Mouse (Mus musculus): Measurements from ENCODE around the gene Relch. TPM values are rescaled to one million over a fixed set of nuclear protein-coding genes. Genes with fewer than 3 reads are reported as not detected.

Relch gene
- polyA plus RNA-seq, 1 experiment, result 7.3 TPM

DNA sequence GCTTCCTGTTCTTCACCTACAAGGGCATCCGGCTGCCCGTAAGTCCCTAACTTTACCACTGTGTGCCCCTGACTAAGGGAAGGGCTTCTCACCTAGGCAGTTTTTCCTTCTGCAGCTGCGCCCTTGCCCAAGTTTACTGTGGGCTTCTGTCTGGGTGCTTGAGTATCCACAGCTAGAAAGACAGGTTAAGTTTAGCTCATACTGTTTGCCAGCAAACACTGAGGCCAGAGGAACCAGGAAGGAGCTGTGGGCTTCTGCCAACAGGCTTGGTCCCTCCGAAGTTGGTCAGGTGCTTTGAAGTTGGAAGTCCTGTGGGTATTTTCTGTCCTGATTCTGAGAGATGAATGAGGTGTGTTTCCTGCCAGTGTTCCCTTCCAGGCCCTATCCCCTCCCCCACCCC, 121.5 kb downstream of the Relch start:
- no peak overlapping the region for H3K4me3 ChIP-seq (ENCODE audit: insufficient read depth, poor library complexity, severe bottlenecking)
- TF ChIP-seq MYOG (IDR thresholded peaks at IDR 0.05; ENCODE audit: control insufficient read depth, extremely low read depth, insufficient read length), result no peak
- TF ChIP-seq FOSL1 (IDR thresholded peaks at IDR 0.05; ENCODE audit: insufficient read depth, low read length, poor library complexity, severe bottlenecking), result no peak
- no peak for TF ChIP-seq MYOD1 (IDR thresholded peaks at IDR 0.05; ENCODE audit: control insufficient read depth, insufficient read length, low read depth)
- TF ChIP-seq CTCF (IDR thresholded peaks at IDR 0.05; ENCODE audit: control insufficient read depth, insufficient read depth, insufficient read length), result no peak
- no peak for TF ChIP-seq USF1 (IDR thresholded peaks at IDR 0.05; ENCODE audit: low read depth)
- no peak for TF ChIP-seq CEBPB (IDR thresholded peaks at IDR 0.05; ENCODE audit: low read depth)
- TF ChIP-seq MAX (IDR thresholded peaks at IDR 0.05), result no peak

GRCm38 (mm10) chr1:105786731-105787357, 123.2 kb downstream of the Relch start:
- TF ChIP-seq CEBPB (IDR thresholded peaks at IDR 0.05; ENCODE audit: low read depth) (no peak), MAX (IDR thresholded peaks at IDR 0.05) (no peak), MYOG (IDR thresholded peaks at IDR 0.05; ENCODE audit: control insufficient read depth, extremely low read depth, insufficient read length) (no peak), CTCF (IDR thresholded peaks at IDR 0.05; ENCODE audit: control insufficient read depth, insufficient read depth, insufficient read length) (no peak), USF1 (IDR thresholded peaks at IDR 0.05; ENCODE audit: low read depth) (no peak), FOSL1 (IDR thresholded peaks at IDR 0.05; ENCODE audit: insufficient read depth, low read length, poor library complexity, severe bottlenecking) (no peak), MYOD1 (IDR thresholded peaks at IDR 0.05; ENCODE audit: control insufficient read depth, insufficient read length, low read depth) (no peak)
- Histone ChIP-seq H3K27me3 (ENCODE audit: control insufficient read depth, insufficient read depth, insufficient read length) (no peaks in the 10 kb centered on the region), H3K79me2 (ENCODE audit: control insufficient read depth, insufficient read depth) (no peaks in the 10 kb centered on the region), H3K36me3 (ENCODE audit: control insufficient read depth, insufficient read depth) (no peaks in the 10 kb centered on the region), H3K4me3 (ENCODE audit: insufficient read depth, poor library complexity, severe bottlenecking) (no peak overlapping the region), H3ac (ENCODE audit: control insufficient read depth, insufficient read length, low read depth) (no peak overlapping the region), H3K79me3 (ENCODE audit: low read depth) (no peaks in the 10 kb centered on the region)

More for the DNA sequence above, 121.5 kb downstream of the Relch start:
- H3K79me3 ChIP-seq (ENCODE audit: low read depth), result no peaks in the 10 kb centered on the region
- no peaks in the 10 kb centered on the region for H3K36me3 ChIP-seq (ENCODE audit: control insufficient read depth, insufficient read depth)
- no peaks in the 10 kb centered on the region for H3K79me2 ChIP-seq (ENCODE audit: control insufficient read depth, insufficient read depth)
- no peak overlapping the region for H3ac ChIP-seq (ENCODE audit: control insufficient read depth, insufficient read length, low read depth)
- peaks cover 14% of the 10 kb centered on the region for H3K27me3 ChIP-seq (ENCODE audit: control insufficient read depth, insufficient read depth, insufficient read length)

DNA sequence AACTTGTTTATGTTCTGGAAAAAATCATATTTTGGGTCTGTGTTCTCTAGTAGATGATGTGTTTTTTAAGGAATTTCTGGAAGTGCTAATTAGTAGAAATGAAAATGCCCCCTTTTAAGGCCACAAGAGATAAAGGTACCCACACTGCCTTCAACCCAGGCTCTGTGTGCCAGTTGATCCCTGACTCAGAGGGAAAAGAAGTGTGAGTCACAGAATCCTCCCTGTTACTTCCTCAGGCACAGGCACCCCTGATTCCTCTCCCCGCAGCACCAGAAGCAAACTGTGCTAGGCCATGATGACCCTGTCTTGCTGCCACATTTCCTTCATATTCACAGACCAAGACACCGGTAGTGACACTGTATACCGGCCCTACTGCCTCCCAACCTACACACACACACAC, 126.4 kb downstream of the Relch start:
- Histone ChIP-seq H3K79me2 (ENCODE audit: control insufficient read depth, insufficient read depth) (no peaks in the 10 kb centered on the region), H3K79me3 (ENCODE audit: low read depth) (no peaks in the 10 kb centered on the region), H3K36me3 (ENCODE audit: control insufficient read depth, insufficient read depth) (no peaks in the 10 kb centered on the region), H3K27me3 (ENCODE audit: control insufficient read depth, insufficient read depth, insufficient read length) (no peaks in the 10 kb centered on the region), H3K4me3 (ENCODE audit: insufficient read depth, poor library complexity, severe bottlenecking) (no peak overlapping the region), H3ac (ENCODE audit: control insufficient read depth, insufficient read length, low read depth) (no peak overlapping the region)
- TF ChIP-seq CEBPB (IDR thresholded peaks at IDR 0.05; ENCODE audit: low read depth) (no peak), USF1 (IDR thresholded peaks at IDR 0.05; ENCODE audit: low read depth) (no peak), MYOD1 (IDR thresholded peaks at IDR 0.05; ENCODE audit: control insufficient read depth, insufficient read length, low read depth) (no peak), MAX (IDR thresholded peaks at IDR 0.05) (no peak), CTCF (IDR thresholded peaks at IDR 0.05; ENCODE audit: control insufficient read depth, insufficient read depth, insufficient read length) (no peak), MYOG (IDR thresholded peaks at IDR 0.05; ENCODE audit: control insufficient read depth, extremely low read depth, insufficient read length) (no peak), FOSL1 (IDR thresholded peaks at IDR 0.05; ENCODE audit: insufficient read depth, low read length, poor library complexity, severe bottlenecking) (no peak)

DNA sequence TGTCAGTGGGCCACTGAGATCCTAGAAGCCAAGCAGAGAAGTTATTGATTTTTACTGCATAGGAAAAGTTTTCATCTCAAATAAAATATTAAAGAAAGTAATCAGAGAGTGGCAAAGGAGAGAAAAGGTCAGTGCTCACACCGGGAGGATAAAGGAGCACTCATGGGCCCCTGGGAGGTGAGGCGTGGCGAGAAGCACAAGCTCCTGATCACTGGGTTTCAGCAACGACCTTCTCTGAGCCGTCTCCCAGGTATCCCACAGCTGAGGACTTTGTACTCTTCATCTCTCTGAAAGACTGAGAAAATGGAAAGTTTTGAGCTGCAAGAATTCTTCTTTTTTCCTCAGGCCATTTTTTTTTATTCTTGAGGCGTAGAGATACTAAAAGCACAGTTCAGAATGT, 131.0 kb downstream of the Relch start:
- Histone ChIP-seq H3ac (ENCODE audit: control insufficient read depth, insufficient read length, low read depth) (no peak overlapping the region), H3K36me3 (ENCODE audit: control insufficient read depth, insufficient read depth) (no peaks in the 10 kb centered on the region), H3K27me3 (ENCODE audit: control insufficient read depth, insufficient read depth, insufficient read length) (no peaks in the 10 kb centered on the region), H3K79me3 (ENCODE audit: low read depth) (no peaks in the 10 kb centered on the region), H3K79me2 (ENCODE audit: control insufficient read depth, insufficient read depth) (no peaks in the 10 kb centered on the region), H3K4me3 (ENCODE audit: insufficient read depth, poor library complexity, severe bottlenecking) (no peak overlapping the region)
- no peak for TF ChIP-seq MAX (IDR thresholded peaks at IDR 0.05)

GRCm38 (mm10) chr1:105795705-105796104, 132.0 kb downstream of the Relch start:
- H3K36me3 ChIP-seq (ENCODE audit: control insufficient read depth, insufficient read depth), result no peaks in the 10 kb centered on the region
- no peak overlapping the region for H3K4me3 ChIP-seq (ENCODE audit: insufficient read depth, poor library complexity, severe bottlenecking)
- H3ac ChIP-seq (ENCODE audit: control insufficient read depth, insufficient read length, low read depth), result no peak overlapping the region
- no peaks in the 10 kb centered on the region for H3K79me2 ChIP-seq (ENCODE audit: control insufficient read depth, insufficient read depth)
- no peaks in the 10 kb centered on the region for H3K79me3 ChIP-seq (ENCODE audit: low read depth)
- no peaks in the 10 kb centered on the region for H3K27me3 ChIP-seq (ENCODE audit: control insufficient read depth, insufficient read depth, insufficient read length)
- TF ChIP-seq USF1 (IDR thresholded peaks at IDR 0.05; ENCODE audit: low read depth) (no peak), CEBPB (IDR thresholded peaks at IDR 0.05; ENCODE audit: low read depth) (no peak), MYOD1 (IDR thresholded peaks at IDR 0.05; ENCODE audit: control insufficient read depth, insufficient read length, low read depth) (no peak), FOSL1 (IDR thresholded peaks at IDR 0.05; ENCODE audit: insufficient read depth, low read length, poor library complexity, severe bottlenecking) (no peak), CTCF (IDR thresholded peaks at IDR 0.05; ENCODE audit: control insufficient read depth, insufficient read depth, insufficient read length) (no peak), MAX (IDR thresholded peaks at IDR 0.05) (no peak), MYOG (IDR thresholded peaks at IDR 0.05; ENCODE audit: control insufficient read depth, extremely low read depth, insufficient read length) (no peak)

- no peaks in the 10 kb centered on the region for H3K79me2 ChIP-seq (ENCODE audit: control insufficient read depth, insufficient read depth)
- no peaks in the 10 kb centered on the region for H3K36me3 ChIP-seq (ENCODE audit: control insufficient read depth, insufficient read depth)
- TF ChIP-seq CEBPB (IDR thresholded peaks at IDR 0.05; ENCODE audit: low read depth) (no peak), MYOD1 (IDR thresholded peaks at IDR 0.05; ENCODE audit: control insufficient read depth, insufficient read length, low read depth) (no peak), CTCF (IDR thresholded peaks at IDR 0.05; ENCODE audit: control insufficient read depth, insufficient read depth, insufficient read length) (no peak), FOSL1 (IDR thresholded peaks at IDR 0.05; ENCODE audit: insufficient read depth, low read length, poor library complexity, severe bottlenecking) (no peak), USF1 (IDR thresholded peaks at IDR 0.05; ENCODE audit: low read depth) (no peak), MYOG (IDR thresholded peaks at IDR 0.05; ENCODE audit: control insufficient read depth, extremely low read depth, insufficient read length) (no peak), MAX (IDR thresholded peaks at IDR 0.05) (no peak)
- H3K27me3 ChIP-seq (ENCODE audit: control insufficient read depth, insufficient read depth, insufficient read length), result no peaks in the 10 kb centered on the region
- H3K4me3 ChIP-seq (ENCODE audit: insufficient read depth, poor library complexity, severe bottlenecking), result no peak overlapping the region
- H3K79me3 ChIP-seq (ENCODE audit: low read depth), result no peaks in the 10 kb centered on the region
- no peak overlapping the region for H3ac ChIP-seq (ENCODE audit: control insufficient read depth, insufficient read length, low read depth)
These were observed 136.9 kb downstream of the Relch start for GRCm38 (mm10) chr1:105800570-105800969.
